Mouse (Mus musculus): Measurements from ENCODE around the gene Plekhn1. TPM values are rescaled to one million over a fixed set of nuclear protein-coding genes. Genes with fewer than 3 reads are reported as not detected.

The Plekhn1 gene
- total RNA-seq, 2 experiments from 2014 or later = 19.7 to 19.8 TPM

DNA sequence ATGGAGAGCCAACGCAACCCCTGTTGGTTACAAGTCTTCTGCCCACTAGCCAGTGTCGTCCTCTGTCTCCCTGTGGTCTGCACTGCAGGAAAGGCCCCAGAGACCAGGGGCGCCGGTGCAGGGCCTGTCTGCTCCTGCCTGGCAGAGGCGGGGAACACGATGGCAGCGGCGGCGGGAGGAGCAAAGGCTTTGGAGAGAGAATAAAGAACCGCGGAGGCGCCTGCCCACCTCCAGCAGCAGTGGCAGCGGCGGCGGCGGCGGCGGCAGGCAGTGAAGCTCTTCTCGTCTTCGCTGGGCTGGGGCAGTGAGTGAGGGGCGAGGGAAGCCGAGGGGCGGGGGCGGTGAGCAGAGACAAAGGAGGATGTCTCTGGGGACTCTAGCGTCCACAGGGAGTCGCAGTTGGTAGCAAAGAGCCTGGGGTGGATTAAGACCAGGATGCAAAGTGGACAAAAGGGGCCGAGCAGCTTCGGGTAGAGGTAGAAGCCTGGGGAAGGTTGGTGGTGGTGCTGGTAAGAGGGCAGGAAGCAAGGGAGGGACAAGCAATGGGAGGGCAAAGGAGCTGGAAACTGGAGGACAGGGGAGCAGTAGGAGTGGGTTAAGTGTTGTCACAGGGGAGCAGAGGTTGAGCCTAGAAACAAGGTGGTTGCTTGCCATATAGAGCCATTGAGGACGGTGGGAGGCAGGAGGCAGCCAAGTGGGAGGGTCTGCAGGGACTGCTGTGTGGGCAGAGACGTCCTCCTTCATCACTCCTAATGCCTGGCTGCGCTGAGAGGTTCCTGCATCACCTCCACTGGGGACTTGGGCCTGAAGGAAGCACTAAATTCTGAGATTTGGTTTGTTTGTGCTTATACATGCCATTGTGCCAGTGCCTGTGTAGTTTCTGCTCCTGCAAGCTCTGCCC lies 48.5 kb downstream of the Plekhn1 start:
- no peak for DNase-seq (ENCODE audit: low spot score in 2 of 2)

DNA sequence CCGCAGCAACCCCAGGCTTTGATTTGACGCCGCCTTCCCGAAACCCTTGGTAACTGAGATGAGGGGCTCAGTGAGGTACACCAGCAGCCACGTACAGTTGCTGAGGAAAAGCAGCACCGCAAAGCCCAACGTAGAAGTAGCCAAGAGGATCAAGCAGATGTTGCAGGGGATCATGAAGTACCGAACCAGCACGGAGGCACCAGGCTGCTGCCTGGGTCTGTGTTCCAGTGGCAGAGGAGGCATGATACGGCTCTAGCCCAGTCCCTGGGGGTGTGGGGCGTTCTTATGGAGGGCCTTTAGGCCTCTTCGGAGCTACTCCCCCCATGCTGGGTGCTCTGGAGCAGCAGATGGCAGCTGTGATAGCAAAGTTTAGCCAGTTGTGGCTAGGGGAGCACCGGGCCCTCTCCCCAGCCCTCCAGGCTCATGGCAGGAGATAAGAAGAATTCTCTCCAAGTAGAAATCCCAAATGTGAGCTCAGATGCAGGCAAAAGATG lies 49.2 kb downstream of the Plekhn1 start:
- DNase-seq (ENCODE audit: low spot score in 2 of 2) = no peak

GRCm38 (mm10) chr4:156184291-156184954 lies 50.2 kb downstream of the Plekhn1 start:
- DNase-seq (ENCODE audit: low spot score in 2 of 2) = no peak

DNA sequence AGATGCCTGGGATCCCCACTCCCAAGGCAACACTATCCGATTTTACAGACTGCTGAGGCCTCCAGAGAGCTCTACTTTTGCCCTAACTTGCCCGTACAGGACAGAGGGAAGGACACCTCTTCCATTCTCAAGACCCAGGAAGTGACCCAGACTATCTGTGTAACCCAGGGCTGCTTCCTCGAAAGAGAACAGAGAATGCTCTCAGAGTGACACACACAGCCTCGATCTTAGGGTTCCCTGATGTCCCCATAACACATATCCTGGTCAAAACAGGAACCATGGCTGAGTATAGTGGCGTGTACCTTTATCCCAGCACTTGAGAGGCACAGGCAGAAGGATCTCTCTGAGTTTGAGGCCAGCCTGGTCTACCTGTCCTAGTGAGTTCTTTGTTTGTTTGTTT lies 50.9 kb downstream of the Plekhn1 start:
- no peak for DNase-seq (ENCODE audit: low spot score in 2 of 2)

DNA sequence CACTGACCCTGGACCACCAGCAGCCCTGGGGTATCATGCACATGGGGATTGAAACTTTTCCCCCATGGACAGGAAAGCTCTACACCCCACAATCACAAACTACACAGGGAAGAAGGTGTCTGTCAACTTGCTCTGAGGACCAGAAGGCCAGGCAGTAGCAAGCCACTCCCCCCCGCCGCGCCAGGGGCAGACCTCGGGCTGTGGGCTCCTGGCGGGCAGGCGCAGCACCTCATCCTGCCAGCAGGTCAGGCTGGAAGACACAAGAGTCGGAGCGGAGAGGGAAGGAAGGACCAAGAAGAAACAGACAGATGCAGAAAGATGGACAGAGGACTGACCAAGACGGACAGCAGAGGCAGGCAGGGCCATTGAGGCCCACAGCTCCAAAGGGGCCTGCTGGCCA lies 57.0 kb downstream of the Plekhn1 start:
- no peak for DNase-seq (ENCODE audit: low spot score in 2 of 2)

- DNase-seq (ENCODE audit: low spot score in 2 of 2) = no peak
These were observed 62.8 kb downstream of the Plekhn1 start for GRCm38 (mm10) chr4:156171828-156172227.

Small RNA genes within 50 kb of the gene (microRNA-seq; reads per million reads assigned to microRNA genes)
- 0.47 to 5.5 reads per million in 2 experiments for gene Mir7658 (ENCODE audit: borderline number of aligned reads in 2 of 2)

Other genes starting within 250 kb of the Plekhn1 start
- gene B3galt6, start 242.2 kb downstream of the Plekhn1 start, total RNA-seq (2021) = 1 to 10 TPM; 5.9 to 6.1 TPM
- 100 to 1,000 TPM; 227 to 290 TPM for gene Sdf4, start 242.0 kb downstream of the Plekhn1 start, total RNA-seq (2021)
- under 1 TPM; 0.29 to 0.66 TPM for gene Tnfrsf4, start 221.0 kb downstream of the Plekhn1 start, total RNA-seq (2021)
- gene Tnfrsf18, start 208.7 kb downstream of the Plekhn1 start, total RNA-seq (2021) = not detected
- under 1 TPM in 1 of 2 experiments, not detected in 1; 0.35 TPM for gene Ttll10, start 175.4 kb downstream of the Plekhn1 start, total RNA-seq (2021)
- 10 to 100 TPM in 1 of 2 experiments, 1 to 10 TPM in 1; 9.6 to 12.9 TPM for gene 9430015G10Rik, start 124.9 kb downstream of the Plekhn1 start, total RNA-seq (2021)
- gene Rnf223, start 104.3 kb downstream of the Plekhn1 start, total RNA-seq (2021) = under 1 TPM in 1 of 2 experiments, not detected in 1; 0.10 TPM
- gene Agrn, start 37.4 kb downstream of the Plekhn1 start, total RNA-seq (2021) = 10 to 100 TPM; 27.8 to 29.7 TPM
- gene Isg15, start 34.0 kb downstream of the Plekhn1 start, total RNA-seq (2021) = 1 to 10 TPM; 4.8 to 6.8 TPM
- gene AW011738, start 31.6 kb downstream of the Plekhn1 start, total RNA-seq (2021) = 1 to 10 TPM; 3.3 to 4.7 TPM
- 1 to 10 TPM; 5.8 to 7.4 TPM for gene Perm1, start 19.0 kb downstream of the Plekhn1 start, total RNA-seq (2021)
- 10 to 100 TPM; 40.2 to 44.0 TPM for gene Noc2l, start 1.2 kb upstream of the Plekhn1 start, total RNA-seq (2021)
- 1 to 10 TPM; 1.1 to 1.6 TPM for gene Samd11, start 20.8 kb upstream of the Plekhn1 start, total RNA-seq (2021)
- gene Vmn2r-ps159, start 96.2 kb upstream of the Plekhn1 start, total RNA-seq (2021) = not detected